Mouse (Mus musculus) heart, adult 10 weeks (tissue): ENCODE data around the gene Plekha3. TPM values are rescaled to one million over a fixed set of nuclear protein-coding genes. Genes with fewer than 3 reads are reported as not detected.

Source experiments
- polyA plus RNA-seq: library from polyadenylated mRNA; stranded (reverse); fragments of 350-450 nt; fragmentation: Illumina TruSeq; extraction: RNeasy Lipid Tissue Mini Kit (QIAGEN cat#74804); gene quantifications from one replicate; pipeline ENCODE4 v1.2.3, GENCODE M21; 2014; ENCODE audit warnings: low read depth, low replicate concordance

Plekha3 gene
- 18.2 TPM for polyA plus RNA-seq

GRCm38 (mm10) chr2:76674725-76675427 lies at the start of gene Plekha3:
Plekha3 (plus strand) TSS chr2:76675281.

GRCm38 (mm10) chr2:76647883-76648570 lies 27.1 kb upstream of the Plekha3 start, which contains the start of the genes Prkra and Pjvk:
Prkra (minus strand) TSS chr2:76648015.
Pjvk (plus strand) TSS chr2:76648476.

GRCm38 (mm10) chr2:76672966-76673392 lies 2.1 kb upstream of the Plekha3 start, which contains the start of gene Fkbp7:
Fkbp7 (minus strand) TSS chr2:76673116.

Other genes starting within 250 kb of the Plekha3 start
- 19.2 TPM for gene Prkra, start 27.3 kb upstream of the Plekha3 start, polyA plus RNA-seq
- not detected for gene Pjvk, start 26.8 kb upstream of the Plekha3 start, polyA plus RNA-seq
- 49.3 TPM for gene Fkbp7, start 2.2 kb upstream of the Plekha3 start, polyA plus RNA-seq